Mouse (Mus musculus): ENCODE data around the gene Cox11. TPM values are rescaled to one million over a fixed set of nuclear protein-coding genes. Genes with fewer than 3 reads are reported as not detected.

The Cox11 gene
- total RNA-seq, 2 experiments from 2014 or later = 21.9 to 26.3 TPM

DNA sequence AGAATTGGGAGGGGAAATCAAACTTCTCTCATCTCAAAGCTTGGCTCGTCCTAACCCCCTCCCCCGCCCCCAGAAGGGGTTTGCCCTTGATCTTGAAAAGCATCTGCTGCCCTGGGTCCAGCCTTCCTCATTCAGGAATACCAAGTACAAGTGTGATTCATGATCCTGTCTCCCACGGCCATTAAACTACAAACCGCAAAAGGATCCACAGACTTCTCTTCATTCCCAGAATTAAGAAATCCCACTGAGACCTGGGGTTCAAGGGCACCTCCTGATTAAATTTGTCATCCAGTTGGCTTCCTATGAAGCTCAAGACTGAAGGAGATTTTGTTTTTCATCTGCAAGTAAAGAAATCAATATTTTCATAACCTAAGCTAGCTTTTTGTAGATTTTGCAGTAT lies 56.2 kb downstream of the Cox11 start:
- intact Hi-C loops (cut with DNase I; ENCODE audit: low total_unique reads) = no loop called here
- DNase-seq = no peak

Other genes starting within 250 kb of the Cox11 start
- 1 to 10 TPM; 3.7 to 3.9 TPM for gene Hlf, start 247.3 kb upstream of the Cox11 start, total RNA-seq (2021)
- gene Stxbp4, start 89 bp upstream of the Cox11 start, total RNA-seq (2021) = 10 to 100 TPM; 13.2 to 23.0 TPM
- gene Tom1l1, start 50.2 kb downstream of the Cox11 start, total RNA-seq (2021) = 10 to 100 TPM; 12.7 to 13.6 TPM

Data from gastrocnemius, postnatal 14 days (tissue).